ENCODE assay signal across 23 mouse cellular contexts in genomic region chr16:21648800-21649199, GRCm38 (mm10).
"Had no signal": no experiment of that assay in that cellular context is flagged by ENCODE, and none has a peak within 500 bp of the region (broad histone marks: within the 10 kb centered on the region; RNA-seq: fewer than 3 reads in every experiment).

No protein-coding gene starts in this region.

- H3K27ac ChIP-seq: kidney, postnatal 0 days; layer of hippocampus, adult 2 months; left cerebral cortex, adult 2 months; liver, embryonic 13.5 days; midbrain, embryonic 10.5 days; midbrain, embryonic 13.5 days; neural tube, embryonic 13.5 days; stomach, embryonic 15.5 days had no signal

- H3K4me3 ChIP-seq: layer of hippocampus, adult 2 months; left cerebral cortex, adult 2 months; liver, embryonic 13.5 days; midbrain, embryonic 10.5 days; midbrain, embryonic 13.5 days; myocyte; neural tube, embryonic 13.5 days; stomach, embryonic 15.5 days had no signal

- H3K4me2 ChIP-seq: liver, embryonic 13.5 days; midbrain, embryonic 13.5 days; neural tube, embryonic 13.5 days; stomach, embryonic 15.5 days had no signal

- ATAC-seq: intestine, postnatal 0 days; midbrain, embryonic 13.5 days; midbrain, embryonic 16.5 days had no signal

- H3K9me3 ChIP-seq: liver, embryonic 13.5 days; midbrain, embryonic 10.5 days; midbrain, embryonic 13.5 days; neural tube, embryonic 13.5 days; stomach, embryonic 15.5 days had no signal

- DNase-seq: kidney, adult 2 months; kidney, postnatal 25 days; layer of hippocampus, adult 9-11 months; layer of hippocampus, postnatal 36 days; liver, embryonic 13.5 days; lung, adult 2 months; lung, postnatal 14 days; lung, postnatal 4 days; retina, postnatal 1 day; right cerebral cortex, postnatal 25 days; spleen, adult 18-20 months; thymus, adult 2 months; thymus, postnatal 14 days had no signal

- H3K36me3 ChIP-seq: liver, embryonic 13.5 days; stomach, embryonic 15.5 days had no signal

- H3K27me3 ChIP-seq: liver, embryonic 13.5 days; midbrain, embryonic 13.5 days; neural tube, embryonic 13.5 days; stomach, embryonic 15.5 days had no signal

- H3K9ac ChIP-seq: liver, embryonic 13.5 days; midbrain, embryonic 13.5 days; neural tube, embryonic 13.5 days; stomach, embryonic 15.5 days had no signal
